Mouse (Mus musculus): ENCODE data around the gene Acot8. TPM values are rescaled to one million over a fixed set of nuclear protein-coding genes. Genes with fewer than 3 reads are reported as not detected.
"Not testable (repeated sequence)": the region's sequence is repeated elsewhere in the genome, so short reads cannot be mapped to it uniquely, and the experiment has no call there.

Acot8 gene
- total and polyA plus RNA-seq, 3 experiments, result 30.9 to 40.3 TPM; not detected in 1

DNA sequence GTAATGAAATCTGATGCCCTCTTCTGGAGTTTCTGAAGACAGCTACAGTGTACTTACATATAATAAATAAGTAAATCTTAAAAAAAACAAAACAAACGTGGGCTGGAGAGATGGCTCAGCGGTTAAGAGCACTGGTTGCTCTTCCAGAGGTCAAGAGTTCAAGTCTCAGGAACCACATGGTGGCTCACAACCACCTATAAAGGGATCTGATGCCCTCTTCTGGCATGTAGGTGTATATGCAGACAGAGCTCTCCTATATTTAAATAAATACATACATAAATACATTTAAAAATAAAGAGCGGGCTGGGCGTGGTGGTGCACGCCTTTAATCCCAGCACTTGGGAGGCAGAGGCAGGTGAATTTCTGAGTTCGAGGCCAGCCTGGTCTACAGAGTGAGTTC, 6.1 kb downstream of the Acot8 start:
- not testable (repeated sequence) for H3K9ac ChIP-seq (ENCODE audit: control insufficient read depth, low read depth, low read length, poor library complexity, severe bottlenecking); H3K4me1 ChIP-seq (ENCODE audit: control insufficient read depth in 1 of 2, insufficient read depth in 2 of 2, low read length in 2 of 2); H3K4me3 ChIP-seq (ENCODE audit: control insufficient read depth in 1 of 2, insufficient read depth in 1 of 2, low read depth in 2 of 2, low read length in 2 of 2); H3K27me3 ChIP-seq (ENCODE audit: control insufficient read depth in 1 of 2, insufficient read depth in 2 of 2, low read length in 2 of 2); H3K27ac ChIP-seq (ENCODE audit: control insufficient read depth, low read depth, low read length); H3K9me3 ChIP-seq (replicated peaks; ENCODE audit: insufficient read depth, low read length)
- Histone ChIP-seq H3K79me2 (ENCODE audit: control insufficient read depth, insufficient read depth, low read length, poor library complexity) (peaks cover 15% of the 10 kb centered on the region), H3K36me3 (ENCODE audit: control insufficient read depth in 1 of 2, insufficient read depth in 2 of 2, low read length in 2 of 2) (peaks cover 0 to 15% of the 10 kb centered on the region in 2 experiments; a peak in 3 of 4 replicates)
- peak; percentile 58 for DNase-seq (ENCODE audit: low read depth, low spot score)
- peak; percentile 79 for TF ChIP-seq MYC (IDR thresholded peaks at IDR 0.05; ENCODE audit: low read depth, low read length)
- peak; percentile 6 for TF ChIP-seq RAD21 (IDR thresholded peaks at IDR 0.05; ENCODE audit: low read depth, low read length)
- peak; percentile 12 to 44 (median 22); a peak in 3 of 6 replicates for TF ChIP-seq CTCF (IDR thresholded peaks at IDR 0.05 in 2 of 3, conservative IDR thresholded peaks at IDR 0.05 in 1 of 3; ENCODE audit: control insufficient read depth in 1 of 3, insufficient read depth in 1 of 3, low read depth in 2 of 3, low read length in 3 of 3, poor library complexity in 1 of 3, severe bottlenecking in 1 of 3)
- 0 out of 2 replicates have a peak, but pooled peaks have one; percentile 22 for TF ChIP-seq TBP (IDR thresholded peaks at IDR 0.05; ENCODE audit: low read depth, low read length)

DNA sequence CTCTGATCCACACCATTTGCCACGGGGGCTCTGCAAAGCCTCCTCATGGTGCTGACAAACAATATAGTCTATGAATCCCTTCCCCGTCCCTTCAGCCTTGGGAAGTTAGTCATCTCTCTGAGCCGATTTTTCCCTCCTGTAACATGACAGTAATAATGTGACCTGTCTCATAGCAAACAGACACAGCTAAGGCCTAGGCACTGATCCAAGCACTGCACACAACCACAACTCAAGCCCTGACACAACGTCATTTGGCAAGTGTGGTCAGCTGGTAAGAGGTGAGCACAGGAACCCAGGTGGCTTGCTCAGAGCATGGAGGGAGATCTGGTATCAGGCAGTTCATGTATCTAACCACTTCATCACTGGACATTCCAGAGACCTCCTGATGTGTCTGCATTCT, 8.8 kb downstream of the Acot8 start:
- TF ChIP-seq CHD2 (IDR thresholded peaks at IDR 0.05; ENCODE audit: low read length), result no peak
- no peak for TF ChIP-seq E2F4 (IDR thresholded peaks at IDR 0.05; ENCODE audit: borderline replicate concordance, low read depth, low read length)
- no peak for TF ChIP-seq HCFC1 (IDR thresholded peaks at IDR 0.05; ENCODE audit: low read depth, low read length)
- no peak for TF ChIP-seq RAD21 (IDR thresholded peaks at IDR 0.05; ENCODE audit: low read depth, low read length)
- no peak for TF ChIP-seq ZNF384 (IDR thresholded peaks at IDR 0.05; ENCODE audit: low read depth, low read length)
- TF ChIP-seq JUND (IDR thresholded peaks at IDR 0.05; ENCODE audit: low read depth, low read length), result no peak
- no peak for TF ChIP-seq POLR2A (IDR thresholded peaks at IDR 0.05; ENCODE audit: control insufficient read depth in 1 of 2, insufficient read depth in 1 of 2, low read depth in 1 of 2, low read length in 2 of 2, poor library complexity in 1 of 2)
- TF ChIP-seq MAX (IDR thresholded peaks at IDR 0.05; ENCODE audit: low read length), result no peak
- no peak for TF ChIP-seq MXI1 (IDR thresholded peaks at IDR 0.05; ENCODE audit: low read depth, low read length)
- TF ChIP-seq MAFK (IDR thresholded peaks at IDR 0.05; ENCODE audit: borderline replicate concordance, low read depth, low read length), result no peak
- TF ChIP-seq GABPA (IDR thresholded peaks at IDR 0.05; ENCODE audit: low read depth, low read length), result no peak
- no peak for TF ChIP-seq UBTF (IDR thresholded peaks at IDR 0.05; ENCODE audit: borderline replicate concordance, insufficient read depth, low read depth, low read length)
- no peaks in the 10 kb centered on the region for H3K4me1 ChIP-seq (ENCODE audit: control insufficient read depth in 1 of 2, insufficient read depth in 2 of 2, low read length in 2 of 2)
- H3K27me3 ChIP-seq (ENCODE audit: control insufficient read depth in 1 of 2, insufficient read depth in 2 of 2, low read length in 2 of 2), result no peaks in the 10 kb centered on the region
- H3K9ac ChIP-seq (ENCODE audit: control insufficient read depth, low read depth, low read length, poor library complexity, severe bottlenecking), result no peak overlapping the region
- H3K79me2 ChIP-seq (ENCODE audit: control insufficient read depth, insufficient read depth, low read length, poor library complexity), result no peaks in the 10 kb centered on the region
- H3K9me3 ChIP-seq (replicated peaks; ENCODE audit: insufficient read depth, low read length), result no peaks in the 10 kb centered on the region
- no peak overlapping the region for H3K27ac ChIP-seq (ENCODE audit: control insufficient read depth, low read depth, low read length)
- H3K4me3 ChIP-seq (ENCODE audit: control insufficient read depth in 1 of 2, insufficient read depth in 1 of 2, low read depth in 2 of 2, low read length in 2 of 2), result no peak overlapping the region
- H3K36me3 ChIP-seq (ENCODE audit: control insufficient read depth in 1 of 2, insufficient read depth in 2 of 2, low read length in 2 of 2), result peaks cover 0 to 5% of the 10 kb centered on the region in 2 experiments; a peak in 3 of 4 replicates
- DNase-seq (ENCODE audit: low read depth, low spot score), result no peak

DNA sequence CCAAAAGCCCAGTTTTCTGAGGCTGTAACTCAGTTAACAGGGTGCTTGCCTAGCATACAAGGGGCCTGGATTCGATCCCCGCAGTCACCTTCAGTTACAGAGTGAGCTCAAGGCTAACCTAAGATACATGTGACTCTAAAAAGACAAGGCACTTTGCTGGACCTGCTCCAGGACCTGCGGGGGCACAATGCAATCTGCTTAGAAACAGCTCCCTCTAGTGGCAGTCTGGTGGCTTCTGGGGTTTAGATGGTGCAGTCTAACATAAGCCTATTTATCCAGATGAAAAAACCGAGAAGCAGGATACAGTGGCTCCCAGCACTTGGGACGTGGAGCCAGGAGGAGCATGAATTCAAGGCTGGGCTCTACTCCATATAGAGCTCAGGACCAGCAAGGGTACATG, 10.4 kb downstream of the Acot8 start:
- DNase-seq (ENCODE audit: low read depth, low spot score), result peak; percentile 95
- H3K4me1 ChIP-seq (ENCODE audit: control insufficient read depth in 1 of 2, insufficient read depth in 2 of 2, low read length in 2 of 2), result no peaks in the 10 kb centered on the region
- H3K27me3 ChIP-seq (ENCODE audit: control insufficient read depth in 1 of 2, insufficient read depth in 2 of 2, low read length in 2 of 2), result no peaks in the 10 kb centered on the region
- H3K79me2 ChIP-seq (ENCODE audit: control insufficient read depth, insufficient read depth, low read length, poor library complexity), result no peaks in the 10 kb centered on the region
- H3K27ac ChIP-seq (ENCODE audit: control insufficient read depth, low read depth, low read length), result no peak overlapping the region
- no peak overlapping the region for H3K4me3 ChIP-seq (ENCODE audit: control insufficient read depth in 1 of 2, insufficient read depth in 1 of 2, low read depth in 2 of 2, low read length in 2 of 2)
- H3K36me3 ChIP-seq (ENCODE audit: control insufficient read depth in 1 of 2, insufficient read depth in 2 of 2, low read length in 2 of 2), result peaks cover 0 to 5% of the 10 kb centered on the region in 2 experiments; a peak in 2 of 4 replicates
- no peaks in the 10 kb centered on the region for H3K9me3 ChIP-seq (replicated peaks; ENCODE audit: insufficient read depth, low read length)
- H3K9ac ChIP-seq (ENCODE audit: control insufficient read depth, low read depth, low read length, poor library complexity, severe bottlenecking), result peak overlapping the region; percentile 35; the same call in 1 of the 2 replicates
- no peak for TF ChIP-seq MAFK (IDR thresholded peaks at IDR 0.05; ENCODE audit: borderline replicate concordance, low read depth, low read length)
- no peak for TF ChIP-seq POLR2A (IDR thresholded peaks at IDR 0.05; ENCODE audit: control insufficient read depth in 1 of 2, insufficient read depth in 1 of 2, low read depth in 1 of 2, low read length in 2 of 2, poor library complexity in 1 of 2)
- TF ChIP-seq HCFC1 (IDR thresholded peaks at IDR 0.05; ENCODE audit: low read depth, low read length), result no peak
- TF ChIP-seq MAZ (IDR thresholded peaks at IDR 0.05; ENCODE audit: low read depth, low read length), result peak; percentile 86
- no peak for TF ChIP-seq NRF1 (IDR thresholded peaks at IDR 0.05; ENCODE audit: insufficient read depth, low read depth, low read length, poor library complexity, severe bottlenecking)
- TF ChIP-seq MEF2A (IDR thresholded peaks at IDR 0.05; ENCODE audit: extremely low read depth, insufficient replicate concordance, low read depth, low read length, poor library complexity, severe bottlenecking), result no peak
- TF ChIP-seq MYB (IDR thresholded peaks at IDR 0.05; ENCODE audit: low read depth, low read length), result no peak
- TF ChIP-seq ELF1 (IDR thresholded peaks at IDR 0.05; ENCODE audit: low read depth, low read length), result no peak
- no peak for TF ChIP-seq ZMIZ1 (IDR thresholded peaks at IDR 0.05; ENCODE audit: low read depth, low read length)
- no peak for TF ChIP-seq EP300 (IDR thresholded peaks at IDR 0.05; ENCODE audit: low read depth in 1 of 2, low read length in 2 of 2)
- TF ChIP-seq MAX (IDR thresholded peaks at IDR 0.05; ENCODE audit: low read length), result no peak
- no peak for TF ChIP-seq NELFE (IDR thresholded peaks at IDR 0.05; ENCODE audit: low read depth, low read length)
- no peak for TF ChIP-seq ZKSCAN1 (IDR thresholded peaks at IDR 0.05; ENCODE audit: low read depth, low read length)
- no peak for TF ChIP-seq TAL1 (IDR thresholded peaks at IDR 0.05; ENCODE audit: low read length)
- TF ChIP-seq ZC3H11A (IDR thresholded peaks at IDR 0.05; ENCODE audit: low read depth, low read length), result no peak; the same call in 1 of the 2 replicates

All from MEL (cell line).